Mouse (Mus musculus) cortical plate, adult 2 months (tissue): ENCODE results near the gene Ppp4r2.

Experiments
- CTCF ChIP-seq: fragments of 200-500 bp; IDR thresholded peaks from 2 replicates; pipeline ENCODE4 v1.5.1; 2011; ENCODE audit warnings: mild to moderate bottlenecking, control low read depth, low read length; ENCODE audit not compliant: insufficient read depth; ENCODE audit errors: extremely low read depth
- POLR2A ChIP-seq: fragments of 200-500 bp; IDR thresholded peaks from 2 replicates; pipeline ENCODE4 v1.6.1; 2011; ENCODE audit warnings: mild to moderate bottlenecking, low read length, control low read depth; ENCODE audit not compliant: insufficient read depth; ENCODE audit errors: extremely low read depth

DNA sequence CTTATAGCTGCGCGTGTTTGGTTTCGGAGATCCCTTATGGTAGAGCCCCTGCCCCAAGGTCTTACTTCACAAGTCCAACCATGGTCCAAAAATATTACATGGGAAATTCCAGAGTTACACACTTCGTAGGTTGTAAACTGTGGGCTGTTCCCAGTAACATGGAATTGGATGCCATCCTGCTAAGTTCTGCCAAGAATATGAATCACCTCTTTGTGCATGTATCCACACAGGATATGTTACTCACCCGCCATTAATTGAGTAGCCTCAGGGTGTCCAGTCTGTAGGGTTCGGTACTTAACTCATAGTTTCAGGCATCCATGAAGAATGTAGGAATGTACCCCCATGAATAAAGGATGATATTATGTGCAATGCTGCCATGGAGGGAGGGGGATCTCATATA, 34.1 kb upstream of the Ppp4r2 start:
- TF ChIP-seq POLR2A (no peak), CTCF (no peak)
